Mouse (Mus musculus) kidney, embryonic 14.5 days (tissue): ENCODE results near the gene Rapgef1. TPM values are rescaled to one million over a fixed set of nuclear protein-coding genes. Genes with fewer than 3 reads are reported as not detected.

Experiments
- ATAC-seq: fragments of 200-750 bp; cut with Nextera tagmentation; 2 replicates; pipeline ENCODE4 v1.8.0; 2017; ENCODE audit warnings: moderate number of reproducible peaks, mild to moderate bottlenecking, moderate TSS enrichment, moderate library complexity; ENCODE audit not compliant: low FRiP score, low TSS enrichment
- H3K27ac ChIP-seq: fragments of 300-500 bp; sonication (generic); 2 replicates; pipeline ENCODE4 v1.5.1; 2014; ENCODE audit warnings: low read depth, mild to moderate bottlenecking, low read length, moderate library complexity, mixed read lengths
- H3K27me3 ChIP-seq: fragments of 300-500 bp; sonication (generic); 2 replicates; pipeline ENCODE4 v1.6.1; 2014; ENCODE audit warnings: mild to moderate bottlenecking, low read length; ENCODE audit not compliant: control insufficient read depth, insufficient read depth
- H3K36me3 ChIP-seq: fragments of 300-500 bp; sonication (generic); 2 replicates; pipeline ENCODE4 v1.6.1; 2014; ENCODE audit warnings: low read length, mixed read lengths; ENCODE audit not compliant: control insufficient read depth, insufficient read depth
- H3K4me1 ChIP-seq: fragments of 300-500 bp; sonication (generic); 2 replicates; pipeline ENCODE4 v1.6.1; 2014; ENCODE audit warnings: low read length, mixed read lengths; ENCODE audit not compliant: control insufficient read depth, insufficient read depth
- H3K4me2 ChIP-seq: fragments of 300-500 bp; sonication (generic); replicated peaks from 2 replicates; pipeline ENCODE4 v1.6.1; 2014; ENCODE audit warnings: low read depth, mild to moderate bottlenecking, low read length
- H3K4me3 ChIP-seq: fragments of 300-500 bp; sonication (generic); 2 replicates; pipeline ENCODE4 v1.5.1; 2014; ENCODE audit warnings: mild to moderate bottlenecking, low read length
- H3K9ac ChIP-seq: fragments of 300-500 bp; sonication (generic); 2 replicates; pipeline ENCODE4 v1.6.1; 2014; ENCODE audit warnings: low read depth, mild to moderate bottlenecking, low read length, moderate library complexity
- H3K9me3 ChIP-seq: fragments of 300-500 bp; sonication (generic); 2 replicates; pipeline ENCODE4 v1.6.1; 2016; ENCODE audit warnings: low read length; ENCODE audit not compliant: control insufficient read depth
- WGBS: fragments of 180-500 bp; shearing (Covaris S2); extraction: QIAGEN DNeasy Blood & Tissue Kit; methylation state at CpG from one replicate; pipeline ENCODE4 v1.1.7; 2014; 5-methylcytosine and 5-hydroxymethylcytosine counted together
- polyA plus RNA-seq: library from polyadenylated mRNA; unstranded; fragments of >200 nt; fragmentation: Nextera tagmentation; extraction: Ambion mirVana; gene quantifications from 2 replicates; pipeline ENCODE4 v1.2.1, GENCODE M21; 2014

Gene Rapgef1
- polyA plus RNA-seq, 1 experiment from 2014 or later, result 16.6 TPM

DNA sequence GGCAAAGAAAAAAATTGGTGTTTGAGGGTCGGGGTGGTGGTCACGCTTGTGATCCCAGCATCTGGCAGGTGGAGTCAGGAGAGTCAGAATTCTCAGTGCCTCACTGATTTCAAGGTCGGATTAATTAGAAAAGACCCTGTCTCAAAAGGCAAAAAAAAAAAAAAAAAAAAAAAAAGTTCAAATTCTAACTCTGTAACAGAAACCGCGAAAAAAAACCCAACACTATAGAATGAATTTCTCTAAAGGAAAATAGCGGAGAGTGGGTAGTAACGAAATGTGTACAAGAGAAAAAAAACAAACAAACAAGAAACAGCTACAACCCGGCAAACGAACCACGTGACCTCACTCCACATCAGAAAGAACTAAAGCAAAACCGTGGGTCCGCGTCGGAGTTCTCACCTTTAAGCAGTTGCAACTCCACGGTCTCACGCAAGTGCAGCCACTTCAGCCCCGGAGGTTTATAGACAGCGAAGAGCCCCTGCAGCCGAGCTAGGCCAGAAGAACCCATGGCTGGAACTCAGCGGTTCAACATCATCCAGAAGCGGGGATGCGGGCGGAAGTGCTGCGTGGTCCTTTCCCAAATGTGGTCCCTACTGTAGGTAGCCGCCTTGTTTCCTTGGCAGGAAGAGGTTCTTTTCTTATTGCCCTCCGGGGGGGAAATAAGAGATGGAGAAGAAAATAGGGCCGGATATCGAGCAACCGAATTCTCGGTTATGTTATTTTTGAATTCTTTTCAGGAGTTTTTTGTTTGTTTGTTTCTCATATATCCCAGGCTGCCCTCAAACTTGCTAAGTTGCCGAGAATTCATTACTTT lies 167.8 kb downstream of the Rapgef1 start, which contains the start of gene Coq4:
Gene Coq4 (plus strand): TSS at position 390 of the 814 bp plus-strand sequence.
- H3K27ac ChIP-seq, result peak within 1 kb of the TSS; percentile 33; the same call in 1 of the 2 replicates
- H3K9ac ChIP-seq, result peak within 1 kb of the TSS; percentile 51
- 1% methylated on average over 31 of the region's 31 CpGs for WGBS
- peak within 1 kb of the TSS; percentile 66 for H3K4me3 ChIP-seq
- H3K9me3 ChIP-seq, result no peaks in the 10 kb centered on the region
- H3K4me1 ChIP-seq, result peaks cover 7% of the 10 kb centered on the region; the same call in 1 of the 2 replicates
- no peaks in the 10 kb centered on the region for H3K27me3 ChIP-seq
- H3K36me3 ChIP-seq, result peaks cover 60% of the 10 kb centered on the region
- H3K4me2 ChIP-seq, result peak within 1 kb of the TSS; percentile 79
- ATAC-seq, result peak; percentile 84

- under 1% methylated on average over 45 of the region's 45 CpGs for WGBS
Measured at GRCm38 (mm10) chr2:29787937-29788681, 168.6 kb downstream of the Rapgef1 start, which contains the start of gene Trub2. TSS of gene Trub2 (minus strand) at chr2:29788502.

More at GRCm38 (mm10) chr2:29787937-29788681, 168.6 kb downstream of the Rapgef1 start, which contains the start of gene Trub2:
- H3K27ac ChIP-seq, result peak within 1 kb of the TSS; percentile 33; the same call in 1 of the 2 replicates
- peaks cover 7% of the 10 kb centered on the region; the same call in 1 of the 2 replicates for H3K4me1 ChIP-seq
- no peaks in the 10 kb centered on the region for H3K9me3 ChIP-seq
- H3K27me3 ChIP-seq, result no peaks in the 10 kb centered on the region
- H3K9ac ChIP-seq, result peak within 1 kb of the TSS; percentile 51
- ATAC-seq, result peak; percentile 74
- H3K4me3 ChIP-seq, result peak within 1 kb of the TSS; percentile 66
- peaks cover 56% of the 10 kb centered on the region for H3K36me3 ChIP-seq
- peak within 1 kb of the TSS; percentile 79 for H3K4me2 ChIP-seq

Other genes with a start within 250 kb of the Rapgef1 start
- 0.84 and 1.5 TPM in 2 replicates for gene Gm13420, start 132.0 kb downstream of the Rapgef1 start, polyA plus RNA-seq
- 0.41 and 1.0 TPM in 2 replicates for gene Gm13547, start 139.6 kb downstream of the Rapgef1 start, polyA plus RNA-seq
- 44.8 and 47.0 TPM in 2 replicates for gene Coq4, start 167.8 kb downstream of the Rapgef1 start, polyA plus RNA-seq
- 36.5 and 41.3 TPM in 2 replicates for gene Trub2, start 168.8 kb downstream of the Rapgef1 start, polyA plus RNA-seq
- 9.1 and 11.4 TPM in 2 replicates for gene Slc27a4, start 182.9 kb downstream of the Rapgef1 start, polyA plus RNA-seq
- 27.3 and 29.2 TPM in 2 replicates for gene Urm1, start 200.4 kb downstream of the Rapgef1 start, polyA plus RNA-seq
- gene Cercam, start 249.4 kb downstream of the Rapgef1 start, polyA plus RNA-seq, result 8.9 and 15.6 TPM in 2 replicates